Mouse (Mus musculus) heart, embryonic 14.5 days (tissue): ENCODE results near the gene 1700016K19Rik. TPM values are rescaled to one million over a fixed set of nuclear protein-coding genes. Genes with fewer than 3 reads are reported as not detected.

Experiments
- ATAC-seq: fragments of 200-750 bp; cut with Nextera tagmentation; 2 replicates; pipeline ENCODE4 v1.8.0; 2017; ENCODE audit warnings: low read depth, moderate TSS enrichment; ENCODE audit not compliant: insufficient number of reproducible peaks, insufficient read depth, low FRiP score
- H3K27ac ChIP-seq, 2 experiments: fragments of 200-500 bp in 1 of 2; fragments of 300-500 bp in 1 of 2; sonication (generic) in 1 of 2; replicated peaks in 1 of 2; 2 replicates each; pipeline ENCODE4 v1.5.1; 2012 to 2014; ENCODE audit warnings: low read depth in 2 of 2, low read length in 2 of 2, control low read depth in 1 of 2, mild to moderate bottlenecking in 1 of 2, mixed read lengths in 1 of 2; ENCODE audit not compliant: control insufficient read depth in 1 of 2, insufficient read depth in 1 of 2
- H3K27me3 ChIP-seq: fragments of 300-500 bp; sonication (generic); 2 replicates; pipeline ENCODE4 v1.6.1; 2014; ENCODE audit warnings: mild to moderate bottlenecking, low read length, control low read depth; ENCODE audit not compliant: control insufficient read depth, insufficient read depth
- H3K36me3 ChIP-seq: fragments of 300-500 bp; sonication (generic); 2 replicates; pipeline ENCODE4 v1.6.1; 2014; ENCODE audit warnings: mild to moderate bottlenecking, control low read depth, low read length, mixed read lengths; ENCODE audit not compliant: control insufficient read depth, insufficient read depth
- H3K4me1 ChIP-seq, 2 experiments: fragments of 200-500 bp in 1 of 2; fragments of 300-500 bp in 1 of 2; sonication (generic) in 1 of 2; 2 replicates each; pipeline ENCODE4 v1.6.1; 2012 to 2014; ENCODE audit warnings: low read length in 2 of 2, control low read depth in 1 of 2, mixed read lengths in 1 of 2; ENCODE audit not compliant: control insufficient read depth in 2 of 2, insufficient read depth in 2 of 2
- H3K4me2 ChIP-seq: fragments of 300-500 bp; sonication (generic); 2 replicates; pipeline ENCODE4 v1.6.1; 2014; ENCODE audit warnings: mild to moderate bottlenecking, low read length
- H3K4me3 ChIP-seq, 2 experiments: fragments of 200-500 bp in 1 of 2; fragments of 300-500 bp in 1 of 2; sonication (generic) in 1 of 2; 2 replicates each; pipeline ENCODE4 v1.5.1; 2012 to 2014; ENCODE audit warnings: low read length in 2 of 2, mild to moderate bottlenecking in 2 of 2, control low read depth in 1 of 2, low read depth in 1 of 2, moderate library complexity in 1 of 2; ENCODE audit not compliant: control insufficient read depth in 1 of 2, insufficient read depth in 1 of 2
- H3K9ac ChIP-seq: fragments of 300-500 bp; sonication (generic); 2 replicates; pipeline ENCODE4 v1.6.1; 2014; ENCODE audit warnings: mild to moderate bottlenecking, low read length
- H3K9me3 ChIP-seq: fragments of 300-500 bp; sonication (generic); 2 replicates; pipeline ENCODE4 v1.6.1; 2016; ENCODE audit warnings: low read length, control low read depth; ENCODE audit not compliant: control insufficient read depth
- WGBS: fragments of 180-500 bp; shearing (Covaris S2); extraction: QIAGEN DNeasy Blood & Tissue Kit; methylation state at CpG from one replicate; pipeline ENCODE4 v1.1.7; 2014; 5-methylcytosine and 5-hydroxymethylcytosine counted together
- polyA plus RNA-seq: library from polyadenylated mRNA; unstranded; fragments of >200 nt; fragmentation: Nextera tagmentation; extraction: Ambion mirVana; gene quantifications from 2 replicates; pipeline ENCODE4 v1.2.1, GENCODE M21; 2014

The 1700016K19Rik gene
- polyA plus RNA-seq, 1 experiment from 2014 or later = 0.22 TPM

- Histone ChIP-seq H3K9me3 (no peaks in the 10 kb centered on the region), H3K4me2 (no peak overlapping the region), H3K9ac (no peak overlapping the region), H3K36me3 (peaks cover 3% of the 10 kb centered on the region; the same call in 1 of the 2 replicates), H3K27me3 (peaks cover 2% of the 10 kb centered on the region; the same call in 1 of the 2 replicates), H3K4me1 (peaks cover 5 to 9% of the 10 kb centered on the region in 2 experiments; a peak in 3 of 4 replicates), H3K27ac (no peak overlapping the region), H3K4me3 (no peak overlapping the region)
- no peak for ATAC-seq
- 70% methylated on average over 7 of the region's 7 CpGs for WGBS
Observed at GRCm38 (mm10) chr11:76025080-76025583, 25.4 kb downstream of the 1700016K19Rik start.

- H3K4me3 ChIP-seq = peak overlapping the region; percentile 70 to 72
- H3K4me2 ChIP-seq = peak overlapping the region; percentile 95
- H3K36me3 ChIP-seq = peaks cover 3% of the 10 kb centered on the region; the same call in 1 of the 2 replicates
- peak overlapping the region; percentile 76 for H3K9ac ChIP-seq
- ATAC-seq = no peak
- no peaks in the 10 kb centered on the region for H3K9me3 ChIP-seq
- 10% methylated on average over 14 of the region's 14 CpGs for WGBS
- H3K27ac ChIP-seq = peak overlapping the region in 1 of 2 experiments; percentile 55; a peak in 1 of 4 replicates
- H3K27me3 ChIP-seq = peaks cover 2% of the 10 kb centered on the region; the same call in 1 of the 2 replicates
- peaks cover 5 to 9% of the 10 kb centered on the region in 2 experiments; a peak in 3 of 4 replicates for H3K4me1 ChIP-seq
Observed at GRCm38 (mm10) chr11:76026527-76027138, 26.9 kb downstream of the 1700016K19Rik start.

- Histone ChIP-seq H3K27me3 (peaks cover 2% of the 10 kb centered on the region; the same call in 1 of the 2 replicates), H3K4me1 (peaks cover 5 to 9% of the 10 kb centered on the region in 2 experiments; a peak in 3 of 4 replicates), H3K36me3 (peaks cover 3% of the 10 kb centered on the region; the same call in 1 of the 2 replicates), H3K9ac (peak within 1 kb of the TSS; percentile 76), H3K4me3 (peak within 1 kb of the TSS; percentile 70 to 72), H3K9me3 (no peaks in the 10 kb centered on the region), H3K4me2 (peak within 1 kb of the TSS; percentile 95), H3K27ac (peak within 1 kb of the TSS in 1 of 2 experiments; percentile 55; a peak in 2 of 4 replicates)
- WGBS = under 1% methylated on average over 99 of the region's 112 CpGs
- peak; percentile 87 for ATAC-seq
Observed at GRCm38 (mm10) chr11:76027139-76028071, 27.7 kb downstream of the 1700016K19Rik start, which contains the start of gene Rflnb. Gene Rflnb, minus strand, starts transcription at chr11:76027782.

- Histone ChIP-seq H3K36me3 (peaks cover 3% of the 10 kb centered on the region; the same call in 1 of the 2 replicates), H3K4me3 (peak overlapping the region; percentile 42 to 70), H3K4me2 (peak overlapping the region; percentile 95), H3K9ac (peak overlapping the region; percentile 76), H3K27ac (0 out of 4 replicates have a peak overlapping the region, but pooled peaks of 1 of the 2 experiments have one; percentile 55), H3K4me1 (peaks cover 5 to 9% of the 10 kb centered on the region in 2 experiments; a peak in 3 of 4 replicates), H3K27me3 (peaks cover 2% of the 10 kb centered on the region; the same call in 1 of the 2 replicates), H3K9me3 (no peaks in the 10 kb centered on the region)
- 8% methylated on average over 10 of the region's 14 CpGs for WGBS
- ATAC-seq = no peak
Observed at GRCm38 (mm10) chr11:76028072-76028465, 28.4 kb downstream of the 1700016K19Rik start.

GRCm38 (mm10) chr11:76033359-76033758, 33.6 kb downstream of the 1700016K19Rik start:
- Histone ChIP-seq H3K4me1 (no peaks in the 10 kb centered on the region), H3K27ac (no peak overlapping the region), H3K27me3 (no peaks in the 10 kb centered on the region; the same call in 1 of the 2 replicates), H3K9ac (no peak overlapping the region), H3K9me3 (no peaks in the 10 kb centered on the region), H3K4me3 (no peak overlapping the region), H3K4me2 (no peak overlapping the region), H3K36me3 (no peaks in the 10 kb centered on the region)
- no peak for ATAC-seq
- WGBS = 84% methylated on average over 6 of the region's 6 CpGs

- no peaks in the 10 kb centered on the region for H3K9me3 ChIP-seq
- no peaks in the 10 kb centered on the region for H3K36me3 ChIP-seq
- no peak overlapping the region for H3K4me3 ChIP-seq
- ATAC-seq = no peak
- no peak overlapping the region for H3K4me2 ChIP-seq
- 84% methylated on average over 4 of the region's 4 CpGs for WGBS
- no peaks in the 10 kb centered on the region; the same call in 1 of the 2 replicates for H3K27me3 ChIP-seq
- H3K4me1 ChIP-seq = no peaks in the 10 kb centered on the region
- no peak overlapping the region for H3K9ac ChIP-seq
- no peak overlapping the region for H3K27ac ChIP-seq
Observed at GRCm38 (mm10) chr11:76033836-76034235, 34.1 kb downstream of the 1700016K19Rik start.

- no peak overlapping the region for H3K27ac ChIP-seq
- no peaks in the 10 kb centered on the region for H3K4me1 ChIP-seq
- no peak overlapping the region for H3K9ac ChIP-seq
- H3K27me3 ChIP-seq = no peaks in the 10 kb centered on the region
- 82% methylated on average over 8 of the region's 8 CpGs for WGBS
- H3K36me3 ChIP-seq = no peaks in the 10 kb centered on the region
- no peak overlapping the region for H3K4me3 ChIP-seq
- no peaks in the 10 kb centered on the region for H3K9me3 ChIP-seq
- ATAC-seq = no peak
- H3K4me2 ChIP-seq = no peak overlapping the region
Observed at GRCm38 (mm10) chr11:76035182-76035581, 35.5 kb downstream of the 1700016K19Rik start.
